Mouse (Mus musculus): Measurements from ENCODE around the gene Sipa1l1.

Sipa1l1 gene

DNA sequence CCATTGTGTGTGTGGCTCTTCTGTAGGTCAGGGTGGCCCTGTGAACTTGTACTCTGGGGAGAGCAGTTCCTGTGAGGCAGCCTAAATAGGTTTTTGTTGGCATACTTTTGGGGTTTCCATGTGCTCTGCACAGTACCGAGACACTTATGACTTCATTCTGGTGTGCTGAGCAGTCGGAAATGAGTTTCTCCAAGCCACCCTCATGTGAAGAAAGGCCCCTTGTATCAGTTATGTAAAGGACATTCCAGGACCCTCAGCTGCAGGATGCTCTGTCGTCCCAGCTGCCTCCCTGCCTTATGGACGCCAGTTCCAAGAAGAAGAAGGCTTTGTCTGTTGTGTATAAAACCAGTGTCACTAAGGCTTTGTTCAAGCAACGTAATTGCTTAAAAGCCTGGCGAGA, 116.9 kb downstream of the Sipa1l1 start:
- DNase-seq (ENCODE audit: extremely low read depth, low read depth, low spot score), result no peak

DNA sequence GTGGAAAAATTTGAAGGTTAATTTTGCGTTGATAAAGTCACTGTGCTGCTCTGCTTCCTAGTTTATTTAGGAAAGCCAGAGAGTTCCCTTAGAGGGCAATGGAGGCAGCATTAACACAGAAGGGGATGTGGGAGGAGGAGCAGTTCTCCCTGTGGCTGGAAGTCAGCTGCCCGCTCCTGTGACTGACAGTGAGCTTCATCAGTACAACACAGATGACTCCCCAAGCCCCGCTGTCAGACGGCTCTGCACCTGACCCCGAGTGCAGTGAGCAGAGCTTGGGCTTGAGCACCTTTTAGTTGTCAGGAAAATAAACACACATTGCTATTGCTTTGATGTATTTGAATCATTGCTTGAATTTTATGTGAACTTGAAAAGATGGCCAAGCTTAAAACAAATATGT, 117.7 kb downstream of the Sipa1l1 start:
- no peak for DNase-seq (ENCODE audit: extremely low read depth, low read depth, low spot score)

DNA sequence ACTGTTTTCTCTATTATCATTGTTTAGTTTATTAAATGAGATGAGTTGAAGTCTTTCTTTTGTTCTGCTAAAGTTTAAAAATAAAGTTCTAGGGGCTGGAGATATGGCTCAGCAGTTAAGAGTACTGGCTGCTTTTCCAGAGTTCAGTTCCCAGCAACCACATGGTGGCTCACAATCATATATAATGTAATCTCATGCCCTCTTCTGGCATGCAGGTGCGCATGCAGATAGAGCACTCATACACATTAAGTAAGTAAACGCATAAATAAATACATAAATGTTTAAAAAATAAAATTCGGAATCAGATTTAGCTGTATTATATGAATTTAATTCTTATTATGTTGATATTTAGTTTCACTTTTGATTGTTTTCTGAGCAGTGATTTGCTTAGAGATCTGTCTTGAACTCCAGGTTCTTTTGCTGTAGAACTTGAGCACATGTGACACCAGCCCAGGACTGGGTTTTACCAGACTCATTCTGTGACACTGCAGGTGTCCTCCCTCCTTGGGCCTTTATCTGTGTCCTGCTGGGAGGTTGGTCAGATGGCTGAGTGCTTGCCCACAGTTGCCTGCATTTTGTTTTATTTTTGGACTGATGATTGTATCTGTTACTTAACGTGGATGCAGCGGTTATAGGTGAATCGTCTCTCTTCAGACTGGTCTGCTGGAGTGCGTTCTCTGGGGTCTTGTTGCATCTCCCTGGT, 124.6 kb downstream of the Sipa1l1 start:
- no peak for DNase-seq (ENCODE audit: extremely low read depth, low read depth, low spot score)

DNA sequence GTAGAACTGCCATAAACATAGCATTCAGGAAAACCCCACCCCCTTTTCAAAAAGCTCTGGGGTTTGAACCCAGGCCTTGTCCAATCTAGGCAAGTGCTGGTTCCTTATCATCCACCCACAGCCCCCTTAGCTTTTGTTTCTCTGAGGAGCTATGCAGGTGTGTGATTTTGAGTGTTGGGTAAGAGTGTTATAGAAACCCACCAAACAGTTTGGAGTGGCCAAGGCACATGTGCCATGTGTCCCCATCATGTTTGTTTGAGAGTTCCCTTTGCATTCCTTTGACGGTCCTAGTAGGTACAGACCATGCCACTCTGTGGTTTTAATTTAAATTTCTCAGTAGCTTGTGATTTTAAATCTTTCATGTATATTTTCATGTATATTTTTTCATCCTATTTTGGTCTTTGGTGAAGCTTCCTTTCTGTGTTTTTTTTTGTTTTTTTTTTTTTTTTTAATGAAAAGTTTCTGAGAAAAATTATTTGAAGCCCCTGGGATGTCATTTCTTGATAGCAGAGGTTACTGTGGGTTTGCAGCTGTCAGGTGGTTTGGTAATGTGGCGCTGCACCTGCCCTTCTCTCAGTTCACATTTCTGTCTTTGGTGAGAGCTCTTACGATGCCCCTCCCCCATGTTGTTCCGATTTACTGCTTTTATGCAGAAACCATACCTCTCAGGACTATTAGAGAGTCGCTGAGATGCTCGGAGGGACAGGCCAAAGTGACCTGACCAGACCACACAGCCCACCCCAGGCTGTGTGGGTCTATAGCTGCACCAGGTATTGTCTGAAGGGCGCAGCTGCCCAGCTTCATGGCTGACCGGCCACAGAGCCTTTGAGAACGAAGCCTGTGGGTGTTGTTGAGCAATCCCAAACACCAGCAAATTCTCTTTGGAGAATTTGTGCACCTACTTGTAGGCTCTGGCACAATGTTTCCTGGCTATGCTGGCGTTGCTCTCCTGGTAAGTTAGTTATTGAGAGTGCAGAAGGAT, 126.1 kb downstream of the Sipa1l1 start:
- no peak for DNase-seq (ENCODE audit: extremely low read depth, low read depth, low spot score)

DNA sequence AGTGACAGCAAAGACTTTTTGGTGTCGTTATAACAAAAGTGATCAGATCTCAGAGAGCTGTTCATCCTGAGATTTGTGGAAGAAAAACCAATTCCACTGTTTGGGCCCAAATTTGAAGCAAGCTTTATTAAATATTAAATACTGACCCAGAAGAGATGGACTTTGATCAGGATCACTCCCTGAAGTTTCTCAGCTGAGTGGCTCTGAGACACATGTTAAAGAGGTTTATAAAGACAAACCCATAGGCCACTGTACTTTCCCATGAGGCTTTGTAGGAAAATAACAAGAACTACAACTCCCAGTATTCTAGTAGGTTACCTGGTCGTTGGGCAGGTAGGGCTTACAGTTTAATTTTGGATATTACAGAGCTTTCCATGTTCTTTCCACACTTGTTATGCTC, 127.2 kb downstream of the Sipa1l1 start:
- DNase-seq (ENCODE audit: extremely low read depth, low read depth, low spot score), result no peak

DNA sequence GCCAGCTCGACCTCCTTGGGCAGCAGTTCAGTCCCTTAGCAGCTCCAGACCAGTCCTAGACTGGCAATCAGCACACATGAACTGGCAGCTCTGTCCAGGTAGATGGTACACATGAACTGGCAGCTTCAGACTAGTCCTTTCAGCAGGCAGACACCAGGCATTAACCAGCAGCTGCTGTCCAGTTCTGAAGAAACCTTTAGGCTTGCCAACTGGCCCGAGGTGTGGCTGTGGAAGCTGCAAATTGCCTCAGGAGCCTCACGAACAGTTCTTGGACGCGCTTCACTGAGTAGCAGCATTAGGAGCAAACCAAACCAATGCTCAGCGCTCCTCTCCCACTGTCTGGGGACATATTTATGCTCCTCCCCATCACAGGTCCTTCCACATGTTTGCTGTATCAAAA, 128.1 kb downstream of the Sipa1l1 start:
- no peak for DNase-seq (ENCODE audit: extremely low read depth, low read depth, low spot score)

DNA sequence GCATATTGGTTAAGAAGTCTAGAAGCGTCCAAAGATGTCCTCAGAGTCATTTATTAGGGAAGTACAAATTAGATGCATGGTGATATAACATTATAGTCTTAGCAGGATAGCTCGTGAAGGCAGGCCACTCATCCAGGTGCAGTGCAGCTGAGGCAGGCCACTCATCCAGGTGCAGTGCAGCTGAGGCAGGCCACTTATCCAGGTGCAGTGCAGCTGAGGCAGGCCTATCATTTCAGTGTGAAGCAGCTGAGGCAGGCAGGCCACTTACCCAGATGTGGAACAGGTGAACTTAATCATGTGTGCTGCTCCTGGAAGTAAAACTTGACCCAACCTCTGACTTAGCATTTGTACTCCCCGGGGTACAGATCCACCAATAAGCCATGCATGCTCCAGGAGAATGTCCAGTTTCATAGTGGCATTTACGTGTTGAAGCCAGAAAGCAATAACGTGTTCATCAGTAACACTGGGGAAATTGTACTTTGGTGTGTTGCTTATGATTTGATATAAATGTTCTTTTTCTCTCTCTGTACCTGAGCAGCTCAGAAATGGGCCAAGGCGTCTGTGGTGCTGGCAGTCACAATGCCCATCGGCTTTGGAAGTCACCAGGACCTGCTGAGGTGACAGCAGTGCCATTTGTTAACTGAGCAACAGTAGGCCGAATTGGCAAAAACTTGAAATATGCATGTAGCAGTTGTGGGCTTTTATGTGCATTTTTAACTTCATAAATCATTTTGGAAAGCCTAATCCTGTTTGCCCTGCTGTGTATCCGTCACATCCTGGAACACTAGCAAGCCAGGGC, 129.7 kb downstream of the Sipa1l1 start:
- DNase-seq (ENCODE audit: extremely low read depth, low read depth, low spot score), result no peak

DNA sequence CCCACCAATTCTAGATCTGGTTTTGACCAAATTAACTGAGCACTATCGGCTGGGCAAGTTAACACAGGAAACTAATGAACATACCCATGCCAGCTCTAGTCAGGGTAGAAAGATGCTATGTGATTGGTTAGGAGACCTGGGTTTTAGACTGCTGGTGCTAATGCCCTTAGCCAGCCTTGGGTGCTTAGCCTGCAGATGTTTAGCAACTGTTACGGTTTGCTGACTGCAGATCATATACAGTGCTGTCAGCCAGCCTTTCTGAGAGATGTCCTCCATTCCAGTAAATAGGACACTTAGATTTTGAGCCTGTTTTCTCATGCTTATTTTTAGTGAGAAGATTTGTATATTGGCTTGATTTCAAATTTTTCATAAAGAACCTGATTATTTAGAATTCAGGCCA, 135.0 kb downstream of the Sipa1l1 start:
- DNase-seq (ENCODE audit: extremely low read depth, low read depth, low spot score), result no peak

DNA sequence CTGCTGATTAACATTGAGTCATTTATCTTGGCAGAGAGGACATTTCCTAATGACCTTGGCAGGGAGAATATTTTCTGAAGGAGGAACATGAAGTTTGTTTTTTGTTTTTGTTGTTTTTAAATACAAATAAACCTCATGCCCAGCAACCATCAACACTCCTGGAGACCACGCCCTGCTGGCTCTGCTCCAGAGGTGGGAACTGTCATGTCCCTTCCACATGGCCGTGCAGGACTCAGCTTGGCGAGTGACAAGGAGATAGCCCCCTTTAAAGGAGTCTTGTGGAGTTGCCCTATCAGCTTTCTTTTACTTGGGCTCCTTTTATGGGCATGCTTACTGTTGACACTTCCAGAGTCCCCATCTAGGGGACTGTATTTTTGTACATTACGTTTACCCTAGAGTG, 136.9 kb downstream of the Sipa1l1 start:
- DNase-seq (ENCODE audit: extremely low read depth, low read depth, low spot score), result no peak

DNA sequence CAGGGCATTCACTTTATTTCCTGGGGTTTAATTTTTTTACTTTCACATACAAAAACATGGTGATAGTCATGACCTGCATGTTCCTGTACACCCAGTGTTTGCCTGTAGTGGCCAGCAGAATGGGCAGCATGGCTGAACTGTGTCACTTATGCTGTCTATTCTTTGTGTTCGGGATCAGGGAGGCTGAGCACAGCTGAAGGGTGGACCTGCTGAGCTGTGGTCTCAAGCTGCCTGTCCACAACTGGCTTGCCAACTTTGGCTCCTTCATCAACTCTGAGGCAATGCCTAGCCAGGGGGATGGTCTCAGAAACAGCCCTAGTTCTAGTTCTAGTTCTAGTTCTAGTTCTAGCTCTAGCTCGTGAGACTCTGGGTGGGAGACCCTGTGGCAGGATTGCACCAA, 142.5 kb downstream of the Sipa1l1 start:
- no peak for DNase-seq (ENCODE audit: extremely low read depth, low read depth, low spot score)

DNA sequence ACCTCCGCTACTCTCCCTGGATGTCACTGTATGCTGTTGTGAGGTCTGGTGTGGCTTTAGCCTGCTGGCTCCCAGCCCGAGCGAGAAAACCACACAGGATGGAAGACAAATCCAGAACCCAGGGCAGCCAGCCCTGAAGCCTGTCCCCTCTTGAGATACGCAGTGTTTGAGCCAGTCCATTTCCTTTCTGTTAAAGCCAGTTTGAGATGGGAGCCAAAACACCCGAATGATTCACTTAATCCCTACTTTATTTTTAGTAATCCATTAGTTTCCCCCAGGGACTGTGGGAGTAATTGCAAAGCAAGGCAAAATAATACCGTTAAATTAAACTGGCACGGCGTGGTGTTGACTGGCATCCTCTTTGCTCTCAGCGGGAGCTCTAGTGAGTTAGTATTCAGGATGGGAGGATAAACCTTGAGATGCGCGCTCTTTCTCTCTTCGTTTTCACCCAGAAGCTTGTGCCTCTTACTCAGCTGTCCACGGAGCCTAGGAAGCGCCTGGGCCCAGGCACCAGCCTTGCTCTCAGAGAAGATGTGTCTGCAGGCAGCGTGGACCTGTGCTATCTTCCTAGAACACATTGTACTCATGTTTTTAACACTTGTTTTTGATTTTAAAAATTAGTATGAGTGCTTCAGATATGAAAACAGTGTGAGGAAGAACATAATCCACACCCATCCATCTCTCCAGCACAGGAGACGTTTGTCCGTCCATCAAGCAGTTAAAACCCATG, 143.1 kb downstream of the Sipa1l1 start:
- DNase-seq (ENCODE audit: extremely low read depth, low read depth, low spot score), result no peak

DNA sequence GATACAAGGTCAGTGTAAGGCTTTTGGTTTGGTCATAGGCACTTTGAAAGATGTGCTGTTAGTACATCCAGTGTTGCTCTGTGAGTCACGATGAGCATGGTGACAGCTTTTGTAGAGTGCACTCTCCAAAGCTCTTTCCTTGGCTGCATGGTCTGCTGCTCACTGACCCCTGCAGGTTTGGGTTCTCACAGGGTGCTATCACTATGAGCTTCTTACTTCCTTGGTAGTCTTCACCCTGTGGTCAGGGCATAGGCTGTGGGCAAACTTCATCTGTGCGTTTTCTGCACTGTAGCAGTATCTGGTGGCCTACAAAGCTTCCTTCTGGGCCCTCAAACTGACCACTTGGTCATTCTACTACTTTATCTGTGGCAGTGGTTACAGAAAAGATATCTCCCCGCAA, 144.0 kb downstream of the Sipa1l1 start:
- DNase-seq (ENCODE audit: extremely low read depth, low read depth, low spot score), result no peak

DNA sequence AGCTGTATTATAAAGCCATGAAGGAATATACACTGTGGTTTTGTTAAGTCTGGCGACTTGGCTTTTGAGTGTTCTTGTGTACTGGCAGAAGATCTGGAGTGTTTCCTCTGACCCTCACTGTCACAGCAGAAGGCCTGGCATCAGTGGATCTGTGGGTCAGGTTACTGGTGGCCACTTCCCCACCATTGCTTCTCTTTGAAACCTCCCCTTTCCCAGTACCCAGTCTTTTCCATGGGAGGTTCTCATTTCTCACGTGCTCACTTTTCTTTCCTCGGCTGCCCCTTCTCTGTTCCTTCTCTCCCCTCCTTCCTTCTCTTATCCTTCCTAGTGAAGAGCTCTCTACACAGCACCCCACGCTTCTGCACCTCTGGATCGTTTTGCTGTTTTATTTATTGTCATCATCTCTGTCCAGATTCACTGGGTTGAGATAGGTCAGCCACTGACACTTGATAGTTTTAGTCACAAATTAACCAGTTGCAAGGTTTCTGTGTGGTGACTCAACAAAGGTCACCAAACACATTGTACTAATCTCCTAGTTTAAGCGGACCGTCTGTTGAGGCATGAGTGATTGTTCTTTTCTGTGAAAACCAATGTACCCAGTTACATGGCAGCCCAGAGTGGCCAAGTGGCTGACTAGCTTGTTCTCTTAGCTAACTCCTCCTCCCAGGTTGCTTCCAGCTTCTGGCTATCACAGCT, 150.5 kb downstream of the Sipa1l1 start:
- no peak for DNase-seq (ENCODE audit: extremely low read depth, low read depth, low spot score)

DNA sequence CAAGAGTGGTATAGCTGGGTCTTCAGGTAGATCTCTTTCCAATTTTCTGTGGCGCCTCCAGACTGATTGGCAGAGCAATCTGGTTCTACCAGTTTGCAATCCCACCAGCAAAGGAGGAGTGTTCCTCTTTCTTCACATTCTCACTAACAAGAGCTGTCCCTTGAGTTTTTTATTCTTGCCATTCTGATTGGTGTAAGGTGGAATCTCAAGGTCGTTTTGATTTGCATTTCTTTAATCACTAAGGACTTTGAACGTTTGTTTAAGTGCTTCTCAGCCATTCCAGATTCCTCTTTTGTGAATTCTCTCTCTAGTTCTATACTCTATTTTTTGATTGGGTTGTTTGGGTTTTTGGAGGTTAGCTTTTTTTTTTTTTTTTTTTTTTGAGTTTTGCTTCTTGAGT, 151.1 kb downstream of the Sipa1l1 start:
- DNase-seq (ENCODE audit: extremely low read depth, low read depth, low spot score), result no peak

DNA sequence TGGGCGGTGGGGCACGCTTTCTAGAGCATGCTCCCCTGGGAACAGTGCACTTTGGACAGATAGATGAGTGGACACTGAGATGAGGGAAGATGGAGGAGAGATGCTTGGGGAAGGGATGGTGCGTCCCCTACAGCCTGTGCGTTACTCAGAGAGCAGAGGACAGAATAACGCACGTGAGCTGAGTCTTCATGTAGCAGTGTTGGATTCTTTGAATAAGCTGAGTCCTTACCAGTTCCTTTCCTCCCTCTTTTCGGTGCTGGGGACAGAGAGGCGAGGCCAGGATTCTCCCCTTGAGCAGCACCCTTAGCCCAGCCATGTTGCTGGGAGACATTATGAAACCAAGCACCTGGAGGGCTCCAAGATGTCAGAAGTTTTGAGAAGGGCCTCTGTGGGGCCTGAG, 152.3 kb downstream of the Sipa1l1 start:
- DNase-seq (ENCODE audit: extremely low read depth, low read depth, low spot score), result no peak

DNA sequence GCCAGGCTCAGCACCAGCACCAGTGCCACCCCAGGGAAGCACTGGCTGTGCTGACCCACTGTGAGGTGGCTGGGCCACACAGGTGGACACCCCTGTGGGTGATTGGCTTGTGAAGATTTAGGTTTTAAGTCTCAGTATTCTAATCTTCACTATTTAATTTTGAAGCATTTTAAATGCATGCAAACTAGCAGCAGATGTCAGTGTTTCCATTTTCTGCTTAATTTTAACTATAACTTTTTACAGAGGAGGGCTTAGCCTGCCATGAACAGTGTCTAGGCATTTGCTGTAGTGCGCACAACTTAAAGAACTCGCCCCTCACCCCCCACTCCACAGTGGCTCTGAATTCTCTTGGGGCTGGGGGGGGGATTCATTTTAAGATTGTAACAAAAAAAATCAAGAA, 152.7 kb downstream of the Sipa1l1 start:
- DNase-seq (ENCODE audit: extremely low read depth, low read depth, low spot score), result no peak

DNA sequence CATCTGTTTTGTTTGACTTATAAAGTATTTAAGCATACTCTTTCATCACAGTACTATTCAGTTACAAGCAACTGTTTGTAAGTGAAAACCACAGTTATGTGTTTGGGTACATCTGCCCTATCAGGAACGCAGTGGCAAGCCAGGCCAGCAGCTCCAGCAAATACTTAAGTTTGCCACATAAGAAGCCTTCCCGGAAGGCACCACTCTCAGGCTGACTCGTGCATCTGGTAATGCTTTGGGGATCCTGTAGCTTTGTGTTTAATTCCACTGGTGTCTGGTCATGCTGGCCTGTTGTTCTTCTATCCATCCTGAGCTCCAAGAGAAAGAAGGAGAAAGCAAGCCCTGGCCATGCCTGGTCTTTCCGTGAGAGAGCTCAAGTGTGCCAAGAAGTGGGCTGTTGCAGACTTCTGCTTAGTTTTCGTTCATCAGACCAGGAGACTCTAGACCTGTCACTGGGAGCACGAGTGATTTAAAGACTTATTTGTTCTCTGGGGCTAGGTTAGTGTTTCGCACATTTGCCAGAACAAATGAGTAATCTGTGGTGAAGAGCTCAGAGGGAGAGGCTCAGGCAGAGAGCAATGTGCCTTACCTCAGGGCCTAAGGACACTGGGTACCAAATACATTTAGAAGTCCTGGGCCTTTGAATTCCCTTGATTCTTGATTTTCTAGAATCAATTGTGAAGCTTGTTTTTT, 153.8 kb downstream of the Sipa1l1 start:
- no peak for DNase-seq (ENCODE audit: extremely low read depth, low read depth, low spot score)

DNA sequence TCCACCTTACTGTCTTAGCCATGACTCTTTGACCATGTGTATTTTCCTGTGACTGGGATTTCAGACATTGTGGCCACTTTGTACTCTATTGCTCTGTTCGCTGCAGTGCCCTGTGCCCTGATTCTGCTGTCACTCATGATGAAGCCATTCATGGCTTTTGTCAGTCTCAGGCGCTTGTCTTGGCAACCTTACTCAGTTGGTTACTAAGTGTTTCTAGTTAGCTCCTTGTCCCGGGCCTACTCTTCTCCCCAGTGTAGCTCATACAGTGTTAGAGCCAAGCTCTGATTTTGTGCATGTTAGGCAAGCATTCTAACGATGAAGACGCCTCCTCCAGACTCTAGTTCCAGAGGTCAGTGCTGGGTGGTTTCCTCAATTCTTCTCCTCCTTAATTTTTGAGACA, 155.5 kb downstream of the Sipa1l1 start:
- DNase-seq (ENCODE audit: extremely low read depth, low read depth, low spot score), result no peak

DNA sequence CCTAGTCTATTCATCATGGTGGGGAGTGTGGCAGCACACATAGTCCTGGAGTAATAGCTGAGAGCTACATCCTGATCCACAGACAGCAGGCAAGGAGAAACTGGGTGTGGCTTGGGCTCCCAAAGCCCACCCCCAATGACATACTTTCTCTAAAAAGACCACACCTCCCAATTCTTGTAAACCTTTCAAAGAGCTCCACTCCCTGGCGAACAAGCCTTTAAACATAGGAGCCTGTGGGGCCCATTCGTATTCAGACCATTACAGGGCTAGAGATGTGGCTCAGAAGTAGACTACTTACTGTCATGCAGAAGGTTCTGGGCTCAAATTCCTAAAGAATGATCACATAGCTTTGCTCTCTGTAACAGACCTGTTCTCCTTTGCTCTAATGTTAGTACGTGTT, 156.4 kb downstream of the Sipa1l1 start:
- no peak for DNase-seq (ENCODE audit: extremely low read depth, low read depth, low spot score)

DNA sequence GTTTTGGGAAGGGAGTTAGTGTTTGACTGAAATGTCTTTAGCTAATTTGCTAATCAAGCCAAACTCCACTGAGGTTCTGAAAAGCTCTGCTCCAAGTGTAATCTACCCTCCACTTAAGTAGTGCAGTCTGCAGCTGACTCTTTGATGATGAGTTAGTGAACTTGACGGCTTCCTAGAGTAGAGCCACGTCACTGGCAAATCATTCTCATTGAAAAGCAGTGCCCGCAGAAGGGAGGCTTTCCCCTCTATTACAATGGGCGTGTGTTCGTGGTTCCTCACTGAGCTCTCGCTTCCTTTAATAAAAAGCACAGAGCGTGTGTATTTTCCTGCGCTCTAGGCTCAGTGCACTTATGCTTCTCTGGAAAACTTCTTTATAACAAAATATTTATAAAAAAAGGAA, 157.3 kb downstream of the Sipa1l1 start:
- DNase-seq (ENCODE audit: extremely low read depth, low read depth, low spot score), result no peak
